Mouse (Mus musculus) layer of hippocampus, postnatal 25 days (tissue): Measurements from ENCODE around the gene Smlr1. TPM values are rescaled to one million over a fixed set of nuclear protein-coding genes. Genes with fewer than 3 reads are reported as not detected.
A peak's percentile ranks its signal among the peaks of the same experiment; 100 is the strongest.

Experiments
- DNase-seq, 2 experiments: peaks; one replicate each; pipeline ENCODE4 v3.0.0; 2022; ENCODE audit warnings: mixed read lengths in 2 of 2, low spot score in 1 of 2; ENCODE audit errors: extremely low spot score in 1 of 2
- total RNA-seq, 2 experiments: library from RNA; stranded (reverse); gene quantifications; 2 replicates each; pipeline ENCODE4 v1.2.3; 2021

Gene Smlr1
- total RNA-seq = not detected

- no peak for DNase-seq
These were observed at the start of gene Smlr1 for GRCm38 (mm10) chr10:25535891-25536331. Smlr1 (minus strand) TSS chr10:25536267.

- peak in 1 of 2 experiments; percentile 23 for DNase-seq
These were observed 48.8 kb upstream of the Smlr1 start for GRCm38 (mm10) chr10:25584899-25585298.

- DNase-seq = no peak
These were observed 44.0 kb upstream of the Smlr1 start for GRCm38 (mm10) chr10:25580066-25580465.

- no peak for DNase-seq
These were observed 35.5 kb upstream of the Smlr1 start for GRCm38 (mm10) chr10:25571319-25572240.

GRCm38 (mm10) chr10:25552936-25553335 lies 16.9 kb upstream of the Smlr1 start:
- DNase-seq = no peak

- no peak for DNase-seq
These were observed 5.0 kb upstream of the Smlr1 start for GRCm38 (mm10) chr10:25541097-25541496.

GRCm38 (mm10) chr10:25539771-25540168 lies 3.7 kb upstream of the Smlr1 start:
- DNase-seq = no peak

GRCm38 (mm10) chr10:25539146-25539770 lies 3.2 kb upstream of the Smlr1 start:
- DNase-seq = peak; percentile 15 to 37

GRCm38 (mm10) chr10:25538738-25539137 lies 2.7 kb upstream of the Smlr1 start:
- DNase-seq = no peak

GRCm38 (mm10) chr10:25536621-25537020 lies 554 bp upstream of the Smlr1 start:
- DNase-seq = no peak

- DNase-seq = no peak
These were observed 1.6 kb downstream of the Smlr1 start for GRCm38 (mm10) chr10:25534467-25534866.

GRCm38 (mm10) chr10:25533513-25534246 lies 2.4 kb downstream of the Smlr1 start:
- DNase-seq = no peak

GRCm38 (mm10) chr10:25533105-25533504 lies 3.0 kb downstream of the Smlr1 start:
- DNase-seq = no peak

- DNase-seq = no peak
These were observed 4.7 kb downstream of the Smlr1 start for GRCm38 (mm10) chr10:25531335-25531734.

GRCm38 (mm10) chr10:25527126-25527525 lies 8.9 kb downstream of the Smlr1 start:
- DNase-seq = no peak

GRCm38 (mm10) chr10:25526622-25527021 lies 9.4 kb downstream of the Smlr1 start:
- DNase-seq = no peak

- DNase-seq = no peak
These were observed 9.9 kb downstream of the Smlr1 start for GRCm38 (mm10) chr10:25526156-25526555.

GRCm38 (mm10) chr10:25523727-25524126 lies 12.3 kb downstream of the Smlr1 start:
- DNase-seq = no peak

- no peak for DNase-seq
These were observed 15.6 kb downstream of the Smlr1 start for GRCm38 (mm10) chr10:25520428-25520827.

- no peak for DNase-seq
These were observed 16.1 kb downstream of the Smlr1 start for GRCm38 (mm10) chr10:25519954-25520353.

- DNase-seq = no peak
These were observed 22.2 kb downstream of the Smlr1 start for GRCm38 (mm10) chr10:25513821-25514220.
